Comparison of ENCODE assay signal across 7 mouse cellular contexts in the genomic region with DNA sequence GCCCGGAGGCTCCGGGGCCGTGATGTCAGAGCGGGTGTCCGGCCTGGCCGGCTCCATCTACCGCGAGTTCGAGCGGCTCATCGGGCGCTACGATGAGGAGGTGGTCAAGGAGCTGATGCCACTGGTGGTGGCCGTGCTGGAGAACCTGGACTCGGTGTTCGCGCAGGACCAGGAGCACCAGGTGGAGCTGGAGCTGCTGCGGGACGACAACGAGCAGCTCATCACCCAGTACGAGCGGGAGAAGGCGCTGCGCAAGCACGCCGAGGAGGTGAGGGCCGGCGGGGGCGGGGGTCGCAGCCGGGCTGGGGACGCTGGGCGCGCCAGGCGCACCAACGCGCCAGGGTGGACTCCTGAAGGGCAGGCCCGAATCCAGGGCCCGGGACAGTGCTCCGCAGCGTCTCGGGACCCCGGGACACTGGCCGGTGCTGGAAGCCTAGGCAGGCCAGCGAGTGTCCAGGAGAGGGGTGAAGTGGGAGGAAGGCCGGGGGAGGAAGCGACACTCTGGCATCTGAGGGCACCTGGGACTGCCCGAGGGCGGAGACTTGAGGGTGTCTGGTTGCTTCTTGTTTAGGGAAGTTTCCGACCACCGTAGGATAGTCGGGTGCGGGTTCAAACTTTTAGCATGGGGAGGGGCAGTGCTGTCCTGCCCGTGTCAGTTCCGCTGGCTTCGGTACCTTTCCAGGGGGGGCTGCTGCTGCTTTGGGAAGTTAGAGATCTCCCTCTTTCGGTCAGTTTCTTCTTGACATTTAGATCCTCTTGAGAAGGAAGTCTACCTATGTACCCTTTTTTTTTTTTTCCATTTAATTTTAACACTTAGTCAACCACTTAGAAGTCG. TPM values are rescaled to one million over a fixed set of nuclear protein-coding genes. Genes with fewer than 3 reads are reported as not detected.
A peak's percentile ranks its signal among the peaks of the same experiment; 100 is the strongest.
DNase-seq lines count a peak whose midpoint lies in the region; ATAC-seq lines count a peak whose summit lies in the region.

No protein-coding gene starts in this region.

- peak overlapping the region; percentile 87 for H3K4me3 ChIP-seq in hindbrain, embryonic 10.5 days

- WGBS in hindbrain, embryonic 10.5 days, result under 1% methylated on average over 58 of the region's 58 CpGs

- H3K4me1 ChIP-seq in hindbrain, embryonic 10.5 days (replicated peaks), result peaks cover 40% of the 10 kb centered on the region

- H3K27me3 ChIP-seq in hindbrain, embryonic 10.5 days (ENCODE audit: insufficient read depth, poor library complexity, severe bottlenecking), result no peaks in the 10 kb centered on the region

- no peaks in the 10 kb centered on the region for H3K9me3 ChIP-seq in hindbrain, embryonic 10.5 days

- DNase-seq in NIH3T3 (ENCODE audit: low read depth), result peak; percentile 60
- peak; percentile 34 for DNase-seq in c-Kit-positive CD71-negative TER-119-negative erythroid progenitor cells, embryonic 14.5 days (ENCODE audit: low read depth)
- DNase-seq in hindbrain, embryonic 10.5 days (ENCODE audit: low spot score), result peak; percentile 82
- peak; percentile 63 for DNase-seq in layer of hippocampus, postnatal 10 days (ENCODE audit: low spot score in 2 of 2)
- peak; percentile 58 for DNase-seq in lung, postnatal 36 days
- DNase-seq in retina, postnatal 7 days (ENCODE audit: low read depth, low spot score), result peak; percentile 2

- peak; percentile 25 for ATAC-seq in frontal cortex, adult (ENCODE audit: low TSS enrichment)

- peak overlapping the region; percentile 93 for H3K27ac ChIP-seq in hindbrain, embryonic 10.5 days

- no peaks in the 10 kb centered on the region for H3K36me3 ChIP-seq in hindbrain, embryonic 10.5 days

RNA-seq across cellular contexts. Expression of gene Spag9, which starts 0.6 kb away (rescaled TPM):
- polyA plus RNA-seq in hindbrain, embryonic 10.5 days (2016; fragmentation: Nextera tagmentation; extraction: Ambion mirVana), result 62.5 and 70.1 TPM in 2 replicates
- total RNA-seq in layer of hippocampus, postnatal 10 days (2021), result 100 to 1,000 TPM; 231 to 243 TPM

RNA-seq across cellular contexts. Expression of gene Nme1, which starts 28.2 kb away (rescaled TPM):
- 314 and 317 TPM in 2 replicates for polyA plus RNA-seq in hindbrain, embryonic 10.5 days (2016; fragmentation: Nextera tagmentation; extraction: Ambion mirVana)
- 100 to 1,000 TPM in 1 of 2 experiments, 10 to 100 TPM in 1; 97.6 to 113 TPM for total RNA-seq in layer of hippocampus, postnatal 10 days (2021)

RNA-seq across cellular contexts. Expression of gene Gm20390, which starts 28.4 kb away (rescaled TPM):
- polyA plus RNA-seq in hindbrain, embryonic 10.5 days (2016; fragmentation: Nextera tagmentation; extraction: Ambion mirVana), result 482 and 501 TPM in 2 replicates
- total RNA-seq in layer of hippocampus, postnatal 10 days (2021), result 100 to 1,000 TPM; 160 to 220 TPM

RNA-seq across cellular contexts. Expression of gene Nme2, which starts 40.5 kb away (rescaled TPM):
- 129 and 138 TPM in 2 replicates for polyA plus RNA-seq in hindbrain, embryonic 10.5 days (2016; fragmentation: Nextera tagmentation; extraction: Ambion mirVana)
- total RNA-seq in layer of hippocampus, postnatal 10 days (2021), result 100 to 1,000 TPM; 166 to 194 TPM

Comparison
In these comparisons a context has a peak if more than half of its experiments do, and no peak if none do; other contexts are left out.
1. Peak in every context shown above with its lines: DNase-seq, ATAC-seq, H3K4me3 ChIP-seq and H3K27ac ChIP-seq.
2. DNase-seq: peak in every context shown above with its lines; median percentile 82 in hindbrain, embryonic 10.5 days; 63 in layer of hippocampus, postnatal 10 days; 60 in NIH3T3; 58 in lung, postnatal 36 days; 34 in c-Kit-positive CD71-negative TER-119-negative erythroid progenitor cells, embryonic 14.5 days; 2 in retina, postnatal 7 days.